Mouse (Mus musculus): Measurements from ENCODE around the gene Gm15557. TPM values are rescaled to one million over a fixed set of nuclear protein-coding genes. Genes with fewer than 3 reads are reported as not detected.

Gene Gm15557
- polyA plus RNA-seq, 1 experiment from 2014 or later = not detected

Other genes starting within 250 kb of the Gm15557 start
- gene Trpc4ap, start 248.3 kb upstream of the Gm15557 start, polyA plus RNA-seq (2014; fragmentation: Nextera tagmentation; extraction: Ambion mirVana) = 154 and 157 TPM in 2 replicates
- 36.0 and 37.4 TPM in 2 replicates for gene Edem2, start 211.3 kb upstream of the Gm15557 start, polyA plus RNA-seq (2014; fragmentation: Nextera tagmentation; extraction: Ambion mirVana)
- not detected in 2 replicates for gene Gm17581, start 204.9 kb upstream of the Gm15557 start, polyA plus RNA-seq (2014; fragmentation: Nextera tagmentation; extraction: Ambion mirVana)
- 2.5 and 3.1 TPM in 2 replicates for gene Procr, start 189.6 kb upstream of the Gm15557 start, polyA plus RNA-seq (2014; fragmentation: Nextera tagmentation; extraction: Ambion mirVana)
- gene Mmp24, start 165.4 kb upstream of the Gm15557 start, polyA plus RNA-seq (2014; fragmentation: Nextera tagmentation; extraction: Ambion mirVana) = 3.2 and 3.4 TPM in 2 replicates
- 9.6 and 9.7 TPM in 2 replicates for gene BC029722, start 121.3 kb upstream of the Gm15557 start, polyA plus RNA-seq (2014; fragmentation: Nextera tagmentation; extraction: Ambion mirVana)
- gene Eif6, start 113.8 kb upstream of the Gm15557 start, polyA plus RNA-seq (2014; fragmentation: Nextera tagmentation; extraction: Ambion mirVana) = 193 and 208 TPM in 2 replicates
- gene Fam83c, start 105.9 kb upstream of the Gm15557 start, polyA plus RNA-seq (2014; fragmentation: Nextera tagmentation; extraction: Ambion mirVana) = 0.19 and 0.20 TPM in 2 replicates
- 69.6 and 80.8 TPM in 2 replicates for gene Uqcc1, start 10.4 kb upstream of the Gm15557 start, polyA plus RNA-seq (2014; fragmentation: Nextera tagmentation; extraction: Ambion mirVana)
- gene Gdf5, start 4.6 kb downstream of the Gm15557 start, polyA plus RNA-seq (2014; fragmentation: Nextera tagmentation; extraction: Ambion mirVana) = 1.3 and 1.4 TPM in 2 replicates
- gene Cep250, start 15.7 kb downstream of the Gm15557 start, polyA plus RNA-seq (2014; fragmentation: Nextera tagmentation; extraction: Ambion mirVana) = 14.9 and 23.3 TPM in 2 replicates
- 1.4 and 2.5 TPM in 2 replicates for gene 6430550D23Rik, start 67.2 kb downstream of the Gm15557 start, polyA plus RNA-seq (2014; fragmentation: Nextera tagmentation; extraction: Ambion mirVana)
- 238 and 243 TPM in 2 replicates for gene Ergic3, start 67.3 kb downstream of the Gm15557 start, polyA plus RNA-seq (2014; fragmentation: Nextera tagmentation; extraction: Ambion mirVana)
- not detected in 2 replicates for gene Fer1l4, start 112.2 kb downstream of the Gm15557 start, polyA plus RNA-seq (2014; fragmentation: Nextera tagmentation; extraction: Ambion mirVana)
- gene Spag4, start 124.4 kb downstream of the Gm15557 start, polyA plus RNA-seq (2014; fragmentation: Nextera tagmentation; extraction: Ambion mirVana) = 3.9 and 4.8 TPM in 2 replicates
- 45.1 and 46.1 TPM in 2 replicates for gene Cpne1, start 171.2 kb downstream of the Gm15557 start, polyA plus RNA-seq (2014; fragmentation: Nextera tagmentation; extraction: Ambion mirVana)
- 38.4 and 41.6 TPM in 2 replicates for gene Rbm12, start 171.2 kb downstream of the Gm15557 start, polyA plus RNA-seq (2014; fragmentation: Nextera tagmentation; extraction: Ambion mirVana)
- 19.7 and 20.1 TPM in 2 replicates for gene Gm28036, start 186.4 kb downstream of the Gm15557 start, polyA plus RNA-seq (2014; fragmentation: Nextera tagmentation; extraction: Ambion mirVana)
- 386 and 402 TPM in 2 replicates for gene Romo1, start 203.3 kb downstream of the Gm15557 start, polyA plus RNA-seq (2014; fragmentation: Nextera tagmentation; extraction: Ambion mirVana)
- 37.1 and 37.7 TPM in 2 replicates for gene Nfs1, start 203.5 kb downstream of the Gm15557 start, polyA plus RNA-seq (2014; fragmentation: Nextera tagmentation; extraction: Ambion mirVana)
- 639 and 715 TPM in 2 replicates for gene Rbm39, start 239.5 kb downstream of the Gm15557 start, polyA plus RNA-seq (2014; fragmentation: Nextera tagmentation; extraction: Ambion mirVana)

Measured in hindbrain, embryonic 11.5 days (tissue).